Mouse (Mus musculus) megakaryocyte, embryonic 14.5 days (primary cell): Measurements from ENCODE around the gene Unc93b1.

Experiments
- FLI1 ChIP-seq: IDR thresholded peaks from 2 replicates; pipeline ENCODE4 v1.6.1; 2012; ENCODE audit warnings: low read length, inconsistent platforms, mixed read lengths
- GATA1 ChIP-seq: IDR thresholded peaks from 3 replicates; pipeline ENCODE4 v1.6.1; 2012; ENCODE audit warnings: mixed read lengths, low read length, inconsistent platforms, borderline replicate concordance

GRCm38 (mm10) chr19:3910206-3910605, 24.8 kb upstream of the Unc93b1 start:
- TF ChIP-seq GATA1 (no peak), FLI1 (no peak)
